Mouse (Mus musculus) ES-E14 (cell line): Measurements from ENCODE around the gene Lrrc73.

Experiments
- HCFC1 ChIP-seq: IDR thresholded peaks from 2 replicates; pipeline ENCODE4 v1.6.1; 2012; ENCODE audit warnings: low read length, inconsistent platforms, borderline replicate concordance; ENCODE audit not compliant: insufficient read depth
- ZNF384 ChIP-seq: IDR thresholded peaks from 2 replicates; pipeline ENCODE4 v1.6.1; 2012; ENCODE audit warnings: low read depth, low read length, inconsistent platforms

DNA sequence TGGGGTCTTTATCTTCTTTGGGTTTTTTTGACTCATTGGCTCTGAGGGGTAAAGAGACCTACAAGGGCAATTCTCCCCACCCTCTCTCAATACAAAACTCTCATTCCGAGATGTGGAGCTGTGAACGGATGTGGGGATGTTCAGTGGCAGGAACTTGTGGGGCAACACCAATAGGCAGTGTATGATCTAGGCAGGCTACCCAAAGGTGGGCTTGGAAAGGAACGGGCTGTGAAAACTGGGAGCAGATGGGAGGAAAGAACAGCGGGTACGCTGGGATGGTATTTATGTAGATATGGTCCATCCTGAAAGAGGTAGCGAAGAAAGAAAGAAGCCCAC lies 43.7 kb downstream of the Lrrc73 start:
- TF ChIP-seq ZNF384, result no peak
- TF ChIP-seq HCFC1, result no peak
